Mouse (Mus musculus): ENCODE measurements at regions not wholly inside any gene's neighbourhood (a gene's known extent, or its start where the extent isn't known, plus 50 kb on each side); places are given as distances from the start of the nearest gene placed in this dataset.

- Histone ChIP-seq H3K36me3 (ENCODE audit: control insufficient read depth, insufficient read depth, low read length) (no peaks in the 10 kb centered on the region), H3K27ac (replicated peaks; ENCODE audit: low read depth, low read length) (no peak overlapping the region), H3K4me3 (ENCODE audit: low read depth, low read length) (no peak overlapping the region), H3K4me2 (ENCODE audit: low read depth, severe bottlenecking) (no peak overlapping the region), H3K9me3 (ENCODE audit: control insufficient read depth, low read length) (no peaks in the 10 kb centered on the region), H3K4me1 (ENCODE audit: control insufficient read depth, insufficient read depth, low read length) (no peaks in the 10 kb centered on the region), H3K27me3 (ENCODE audit: control insufficient read depth, insufficient read depth, low read length) (no peaks in the 10 kb centered on the region), H3K9ac (ENCODE audit: low read length) (no peak overlapping the region)
- DNase-seq (ENCODE audit: low spot score) = no peak
- 95% methylated on average over 1 of the region's 1 CpGs for WGBS
- ATAC-seq (ENCODE audit: insufficient number of reproducible peaks, low FRiP score, low TSS enrichment, low read depth) = no peak
These were observed 201.4 kb upstream of the Fam19a5 start for GRCm38 (mm10) chr15:87342656-87343055.

- Histone ChIP-seq H3K27ac (replicated peaks; ENCODE audit: low read depth, low read length) (no peak overlapping the region), H3K9ac (ENCODE audit: low read length) (no peak overlapping the region), H3K9me3 (ENCODE audit: control insufficient read depth, low read length) (no peaks in the 10 kb centered on the region), H3K4me1 (ENCODE audit: control insufficient read depth, insufficient read depth, low read length) (no peaks in the 10 kb centered on the region), H3K36me3 (ENCODE audit: control insufficient read depth, insufficient read depth, low read length) (no peaks in the 10 kb centered on the region), H3K4me3 (ENCODE audit: low read depth, low read length) (no peak overlapping the region), H3K27me3 (ENCODE audit: control insufficient read depth, insufficient read depth, low read length) (no peaks in the 10 kb centered on the region), H3K4me2 (ENCODE audit: low read depth, severe bottlenecking) (no peak overlapping the region)
- WGBS = 61% methylated on average over 3 of the region's 3 CpGs
- ATAC-seq (ENCODE audit: insufficient number of reproducible peaks, low FRiP score, low TSS enrichment, low read depth) (no peak), DNase-seq (ENCODE audit: low spot score) (no peak)
These were observed 198.3 kb upstream of the Fam19a5 start for GRCm38 (mm10) chr15:87345826-87346225.

GRCm38 (mm10) chr15:87349533-87350247 lies 194.4 kb upstream of the Fam19a5 start:
- 62% methylated on average over 11 of the region's 11 CpGs for WGBS
- ATAC-seq (ENCODE audit: insufficient number of reproducible peaks, low FRiP score, low TSS enrichment, low read depth) (no peak), DNase-seq (ENCODE audit: low spot score) (no peak)
- Histone ChIP-seq H3K4me3 (ENCODE audit: low read depth, low read length) (no peak overlapping the region), H3K27ac (replicated peaks; ENCODE audit: low read depth, low read length) (no peak overlapping the region), H3K36me3 (ENCODE audit: control insufficient read depth, insufficient read depth, low read length) (no peaks in the 10 kb centered on the region), H3K9me3 (ENCODE audit: control insufficient read depth, low read length) (no peaks in the 10 kb centered on the region), H3K4me1 (ENCODE audit: control insufficient read depth, insufficient read depth, low read length) (no peaks in the 10 kb centered on the region), H3K9ac (ENCODE audit: low read length) (no peak overlapping the region), H3K4me2 (ENCODE audit: low read depth, severe bottlenecking) (no peak overlapping the region), H3K27me3 (ENCODE audit: control insufficient read depth, insufficient read depth, low read length) (no peaks in the 10 kb centered on the region)

- no peak overlapping the region for H3K4me3 ChIP-seq (ENCODE audit: low read depth, low read length)
- no peaks in the 10 kb centered on the region for H3K4me1 ChIP-seq (ENCODE audit: control insufficient read depth, insufficient read depth, low read length)
- H3K9ac ChIP-seq (ENCODE audit: low read length) = no peak overlapping the region
- H3K27ac ChIP-seq (replicated peaks; ENCODE audit: low read depth, low read length) = no peak overlapping the region
- H3K9me3 ChIP-seq (ENCODE audit: control insufficient read depth, low read length) = no peaks in the 10 kb centered on the region
- no peak for DNase-seq (ENCODE audit: low spot score)
- no peak for ATAC-seq (ENCODE audit: insufficient number of reproducible peaks, low FRiP score, low TSS enrichment, low read depth)
- WGBS = 88% methylated on average over 8 of the region's 8 CpGs
- H3K27me3 ChIP-seq (ENCODE audit: control insufficient read depth, insufficient read depth, low read length) = no peaks in the 10 kb centered on the region
- H3K36me3 ChIP-seq (ENCODE audit: control insufficient read depth, insufficient read depth, low read length) = no peaks in the 10 kb centered on the region
- H3K4me2 ChIP-seq (ENCODE audit: low read depth, severe bottlenecking) = no peak overlapping the region
These were observed 191.3 kb upstream of the Fam19a5 start for GRCm38 (mm10) chr15:87352812-87353211.

GRCm38 (mm10) chr15:87353886-87354285 lies 190.2 kb upstream of the Fam19a5 start:
- Histone ChIP-seq H3K4me2 (ENCODE audit: low read depth, severe bottlenecking) (no peak overlapping the region), H3K9ac (ENCODE audit: low read length) (no peak overlapping the region), H3K36me3 (ENCODE audit: control insufficient read depth, insufficient read depth, low read length) (no peaks in the 10 kb centered on the region), H3K4me3 (ENCODE audit: low read depth, low read length) (no peak overlapping the region), H3K27me3 (ENCODE audit: control insufficient read depth, insufficient read depth, low read length) (no peaks in the 10 kb centered on the region), H3K4me1 (ENCODE audit: control insufficient read depth, insufficient read depth, low read length) (no peaks in the 10 kb centered on the region), H3K27ac (replicated peaks; ENCODE audit: low read depth, low read length) (no peak overlapping the region), H3K9me3 (ENCODE audit: control insufficient read depth, low read length) (no peaks in the 10 kb centered on the region)
- ATAC-seq (ENCODE audit: insufficient number of reproducible peaks, low FRiP score, low TSS enrichment, low read depth) = no peak
- 89% methylated on average over 11 of the region's 11 CpGs for WGBS
- DNase-seq (ENCODE audit: low spot score) = no peak

GRCm38 (mm10) chr15:87360457-87360856 lies 183.6 kb upstream of the Fam19a5 start:
- no peak overlapping the region for H3K9ac ChIP-seq (ENCODE audit: low read length)

GRCm38 (mm10) chr15:87365712-87366361 lies 178.3 kb upstream of the Fam19a5 start:
- 44% methylated on average over 8 of the region's 8 CpGs for WGBS
- no peaks in the 10 kb centered on the region for H3K27me3 ChIP-seq (ENCODE audit: control insufficient read depth, insufficient read depth, low read length)

More at GRCm38 (mm10) chr15:87360457-87360856, 183.6 kb upstream of the Fam19a5 start:
- Histone ChIP-seq H3K4me3 (ENCODE audit: low read depth, low read length) (no peak overlapping the region), H3K27ac (replicated peaks; ENCODE audit: low read depth, low read length) (no peak overlapping the region), H3K36me3 (ENCODE audit: control insufficient read depth, insufficient read depth, low read length) (no peaks in the 10 kb centered on the region), H3K9me3 (ENCODE audit: control insufficient read depth, low read length) (no peaks in the 10 kb centered on the region), H3K4me1 (ENCODE audit: control insufficient read depth, insufficient read depth, low read length) (no peaks in the 10 kb centered on the region), H3K27me3 (ENCODE audit: control insufficient read depth, insufficient read depth, low read length) (no peaks in the 10 kb centered on the region), H3K4me2 (ENCODE audit: low read depth, severe bottlenecking) (no peak overlapping the region)
- no peak for ATAC-seq (ENCODE audit: insufficient number of reproducible peaks, low FRiP score, low TSS enrichment, low read depth)
- WGBS = 84% methylated on average over 3 of the region's 3 CpGs
- no peak for DNase-seq (ENCODE audit: low spot score)

GRCm38 (mm10) chr15:87367381-87367780 lies 176.7 kb upstream of the Fam19a5 start:
- H3K9me3 ChIP-seq (ENCODE audit: control insufficient read depth, low read length) = no peaks in the 10 kb centered on the region
- ATAC-seq (ENCODE audit: insufficient number of reproducible peaks, low FRiP score, low TSS enrichment, low read depth) = no peak
- no peak overlapping the region for H3K4me2 ChIP-seq (ENCODE audit: low read depth, severe bottlenecking)
- DNase-seq (ENCODE audit: low spot score) = peak; percentile 36
- no peaks in the 10 kb centered on the region for H3K4me1 ChIP-seq (ENCODE audit: control insufficient read depth, insufficient read depth, low read length)
- no peak overlapping the region for H3K27ac ChIP-seq (replicated peaks; ENCODE audit: low read depth, low read length)
- no peaks in the 10 kb centered on the region for H3K36me3 ChIP-seq (ENCODE audit: control insufficient read depth, insufficient read depth, low read length)
- 38% methylated on average over 5 of the region's 5 CpGs for WGBS
- H3K27me3 ChIP-seq (ENCODE audit: control insufficient read depth, insufficient read depth, low read length) = no peaks in the 10 kb centered on the region
- H3K9ac ChIP-seq (ENCODE audit: low read length) = no peak overlapping the region
- no peak overlapping the region for H3K4me3 ChIP-seq (ENCODE audit: low read depth, low read length)

More at GRCm38 (mm10) chr15:87365712-87366361, 178.3 kb upstream of the Fam19a5 start:
- H3K9me3 ChIP-seq (ENCODE audit: control insufficient read depth, low read length) = no peaks in the 10 kb centered on the region
- no peak overlapping the region for H3K4me2 ChIP-seq (ENCODE audit: low read depth, severe bottlenecking)
- H3K4me1 ChIP-seq (ENCODE audit: control insufficient read depth, insufficient read depth, low read length) = no peaks in the 10 kb centered on the region
- H3K9ac ChIP-seq (ENCODE audit: low read length) = no peak overlapping the region
- H3K27ac ChIP-seq (replicated peaks; ENCODE audit: low read depth, low read length) = no peak overlapping the region
- no peak for ATAC-seq (ENCODE audit: insufficient number of reproducible peaks, low FRiP score, low TSS enrichment, low read depth)
- no peak overlapping the region for H3K4me3 ChIP-seq (ENCODE audit: low read depth, low read length)
- H3K36me3 ChIP-seq (ENCODE audit: control insufficient read depth, insufficient read depth, low read length) = no peaks in the 10 kb centered on the region
- DNase-seq (ENCODE audit: low spot score) = no peak
